15 mouse cellular contexts compared by ENCODE assay signal in genomic region chr1:130984441-130984840, GRCm38 (mm10). TPM values are rescaled to one million over a fixed set of nuclear protein-coding genes. Genes with fewer than 3 reads are reported as not detected.
DNase-seq lines count a peak whose midpoint lies in the region; ATAC-seq and TF ChIP-seq lines count a peak whose summit lies in the region.
"Had no signal": no experiment of that assay in that cellular context is flagged by ENCODE, and none has a peak within 500 bp of the region (broad histone marks: within the 10 kb centered on the region; RNA-seq: fewer than 3 reads in every experiment).

No protein-coding gene starts in this region.

- no peak overlapping the region for H3K9ac ChIP-seq in forebrain, postnatal 0 days
- H3K9ac ChIP-seq in ES-Bruce4 (ENCODE audit: low read depth, poor library complexity, severe bottlenecking) = no peak overlapping the region
- H3K9ac ChIP-seq in intestine, embryonic 15.5 days = no peak overlapping the region
- H3K9ac ChIP-seq: heart, embryonic 15.5 days; limb, embryonic 13.5 days had no signal

- H3K4me2 ChIP-seq in forebrain, postnatal 0 days (ENCODE audit: low read depth) = no peak overlapping the region
- H3K4me2 ChIP-seq in intestine, embryonic 15.5 days (replicated peaks) = no peak overlapping the region
- H3K4me2 ChIP-seq: heart, embryonic 15.5 days; limb, embryonic 13.5 days had no signal

- H3K4me1 ChIP-seq in forebrain, postnatal 0 days (ENCODE audit: insufficient read depth) = no peaks in the 10 kb centered on the region
- 0 out of 2 replicates have a peak, but pooled peaks cover 2% of the 10 kb centered on the region for H3K4me1 ChIP-seq in forebrain, embryonic 10.5 days
- no peaks in the 10 kb centered on the region for H3K4me1 ChIP-seq in ES-Bruce4 (ENCODE audit: control insufficient read depth, insufficient read depth, low read length)
- no peaks in the 10 kb centered on the region for H3K4me1 ChIP-seq in intestine, embryonic 15.5 days (replicated peaks)
- no peaks in the 10 kb centered on the region for H3K4me1 ChIP-seq in hindbrain, embryonic 10.5 days (replicated peaks)
- H3K4me1 ChIP-seq: heart, embryonic 15.5 days; limb, embryonic 13.5 days had no signal

- no peak for TF ChIP-seq EP300 in ES-Bruce4 (IDR thresholded peaks at IDR 0.05; ENCODE audit: insufficient read depth, low read depth, low read length)

- no peak overlapping the region for H3K27ac ChIP-seq in forebrain, postnatal 0 days (ENCODE audit: low read depth, low read length)
- H3K27ac ChIP-seq in forebrain, embryonic 10.5 days = no peak overlapping the region
- H3K27ac ChIP-seq in ES-Bruce4 (ENCODE audit: insufficient read depth, low read length) = no peak overlapping the region
- no peak overlapping the region for H3K27ac ChIP-seq in intestine, embryonic 15.5 days
- no peak overlapping the region for H3K27ac ChIP-seq in hindbrain, embryonic 10.5 days
- H3K27ac ChIP-seq: heart, embryonic 15.5 days; limb, embryonic 13.5 days had no signal

- H3K36me3 ChIP-seq in forebrain, postnatal 0 days (ENCODE audit: insufficient read depth) = no peaks in the 10 kb centered on the region
- H3K36me3 ChIP-seq in forebrain, embryonic 10.5 days (replicated peaks) = no peaks in the 10 kb centered on the region
- H3K36me3 ChIP-seq in ES-Bruce4 (ENCODE audit: control insufficient read depth, insufficient read depth, low read length, poor library complexity, severe bottlenecking) = no peaks in the 10 kb centered on the region
- H3K36me3 ChIP-seq in intestine, embryonic 15.5 days = no peaks in the 10 kb centered on the region
- H3K36me3 ChIP-seq in hindbrain, embryonic 10.5 days = no peaks in the 10 kb centered on the region
- H3K36me3 ChIP-seq: heart, embryonic 15.5 days; limb, embryonic 13.5 days had no signal

- TF ChIP-seq POLR2A in ES-Bruce4 (IDR thresholded peaks at IDR 0.05; ENCODE audit: insufficient read depth, low read length) = no peak

- ATAC-seq in forebrain, postnatal 0 days = no peak
- peak; percentile 63 for ATAC-seq in intestine, embryonic 15.5 days

- H3K4me3 ChIP-seq in forebrain, postnatal 0 days (ENCODE audit: low read depth, low read length) = no peak overlapping the region
- H3K4me3 ChIP-seq in forebrain, embryonic 10.5 days = no peak overlapping the region
- H3K4me3 ChIP-seq in ES-Bruce4 (ENCODE audit: low read depth, low read length) = no peak overlapping the region
- H3K4me3 ChIP-seq in intestine, embryonic 15.5 days (replicated peaks) = no peak overlapping the region
- H3K4me3 ChIP-seq in hindbrain, embryonic 10.5 days = no peak overlapping the region
- H3K4me3 ChIP-seq: heart, embryonic 15.5 days; limb, embryonic 13.5 days had no signal

- H3K27me3 ChIP-seq in forebrain, postnatal 0 days (ENCODE audit: insufficient read depth, low read length) = no peaks in the 10 kb centered on the region
- no peaks in the 10 kb centered on the region for H3K27me3 ChIP-seq in forebrain, embryonic 10.5 days (ENCODE audit: poor library complexity, severe bottlenecking)
- no peaks in the 10 kb centered on the region for H3K27me3 ChIP-seq in ES-Bruce4 (ENCODE audit: control insufficient read depth, insufficient read depth, low read length, poor library complexity, severe bottlenecking)
- H3K27me3 ChIP-seq in intestine, embryonic 15.5 days (replicated peaks) = no peaks in the 10 kb centered on the region
- H3K27me3 ChIP-seq in hindbrain, embryonic 10.5 days (ENCODE audit: insufficient read depth, poor library complexity, severe bottlenecking) = no peaks in the 10 kb centered on the region
- H3K27me3 ChIP-seq: heart, embryonic 15.5 days; limb, embryonic 13.5 days had no signal

- 57% methylated on average over 7 of the region's 7 CpGs for WGBS in forebrain, postnatal 0 days
- WGBS in forebrain, embryonic 10.5 days = 54% methylated on average over 7 of the region's 7 CpGs
- WGBS in intestine, embryonic 15.5 days = 54% methylated on average over 7 of the region's 7 CpGs
- WGBS in hindbrain, embryonic 10.5 days = 68% methylated on average over 7 of the region's 7 CpGs

- DNase-seq in forebrain, postnatal 0 days = no peak
- DNase-seq in forebrain, embryonic 10.5 days (ENCODE audit: extremely low spot score, low spot score) = no peak
- peak; percentile 12 for DNase-seq in layer of hippocampus, adult 9-11 months
- no peak for DNase-seq in layer of hippocampus, postnatal 14 days (ENCODE audit: low spot score in 2 of 2)
- DNase-seq in thymus, postnatal 0 days (ENCODE audit: low spot score) = no peak
- no peak for DNase-seq in hindbrain, embryonic 10.5 days (ENCODE audit: low spot score)
- DNase-seq: cerebellum, adult 11-12 months had no signal

- 0 out of 2 replicates have a peak, but pooled peaks have one; percentile 4 for TF ChIP-seq CTCF in forebrain, postnatal 0 days (IDR thresholded peaks at IDR 0.05; ENCODE audit: low read depth)
- TF ChIP-seq CTCF in ES-Bruce4 (IDR thresholded peaks at IDR 0.05; ENCODE audit: low read depth, low read length) = peak; percentile 26

- no peaks in the 10 kb centered on the region for H3K9me3 ChIP-seq in forebrain, postnatal 0 days (ENCODE audit: low read length)
- H3K9me3 ChIP-seq in forebrain, embryonic 10.5 days = no peaks in the 10 kb centered on the region
- no peaks in the 10 kb centered on the region for H3K9me3 ChIP-seq in ES-Bruce4 (replicated peaks; ENCODE audit: control insufficient read depth, insufficient read depth, low read length, poor library complexity, severe bottlenecking)
- no peaks in the 10 kb centered on the region for H3K9me3 ChIP-seq in intestine, embryonic 15.5 days
- no peaks in the 10 kb centered on the region for H3K9me3 ChIP-seq in hindbrain, embryonic 10.5 days
- H3K9me3 ChIP-seq: heart, embryonic 15.5 days; limb, embryonic 13.5 days had no signal

RNA-seq across cellular contexts. Expression of gene Il10, which starts 35.2 kb away (rescaled TPM):
- 0.15 TPM in 1 of 2 replicates, not detected in the other for total RNA-seq in forebrain, postnatal 0 days (2014; rRNA removed)
- not detected in 2 replicates for polyA plus RNA-seq in forebrain, postnatal 0 days (2015; fragmentation: Nextera tagmentation; extraction: Ambion mirVana)
- polyA plus RNA-seq in forebrain, embryonic 10.5 days (2016; fragmentation: Nextera tagmentation; extraction: Ambion mirVana) = not detected in 2 replicates
- not detected for total RNA-seq in layer of hippocampus, postnatal 14 days (2021)
- not detected in 2 replicates for polyA plus RNA-seq in ES-Bruce4 (2011; ENCODE audit: insufficient read depth, insufficient read length, low read depth, missing spikeins)
- polyA plus RNA-seq in intestine, embryonic 15.5 days (2015; fragmentation: Nextera tagmentation; extraction: Ambion mirVana) = not detected in 2 replicates
- polyA plus RNA-seq in thymus, postnatal 0 days (2015; fragmentation: Nextera tagmentation; extraction: Ambion mirVana) = 0.57 TPM in 2 replicates
- not detected in 2 replicates for polyA plus RNA-seq in hindbrain, embryonic 10.5 days (2016; fragmentation: Nextera tagmentation; extraction: Ambion mirVana)
- total RNA-seq: megakaryocyte, adult 5-6 weeks had no signal
- polyA plus RNA-seq: heart, embryonic 15.5 days; kidney, embryonic 14.5 days had no signal

RNA-seq across cellular contexts. Expression of gene Il19, which starts 44.5 kb away (rescaled TPM):
- not detected in 2 replicates for total RNA-seq in forebrain, postnatal 0 days (2014; rRNA removed)
- polyA plus RNA-seq in forebrain, postnatal 0 days (2015; fragmentation: Nextera tagmentation; extraction: Ambion mirVana) = not detected in 2 replicates
- not detected in 2 replicates for polyA plus RNA-seq in forebrain, embryonic 10.5 days (2016; fragmentation: Nextera tagmentation; extraction: Ambion mirVana)
- total RNA-seq in layer of hippocampus, postnatal 14 days (2021) = not detected
- polyA plus RNA-seq in ES-Bruce4 (2011; ENCODE audit: insufficient read depth, insufficient read length, low read depth, missing spikeins) = not detected in 2 replicates
- 0.20 and 0.33 TPM in 2 replicates for polyA plus RNA-seq in intestine, embryonic 15.5 days (2015; fragmentation: Nextera tagmentation; extraction: Ambion mirVana)
- polyA plus RNA-seq in thymus, postnatal 0 days (2015; fragmentation: Nextera tagmentation; extraction: Ambion mirVana) = 0.18 TPM in 1 of 2 replicates, not detected in the other
- not detected in 2 replicates for polyA plus RNA-seq in hindbrain, embryonic 10.5 days (2016; fragmentation: Nextera tagmentation; extraction: Ambion mirVana)
- total RNA-seq: megakaryocyte, adult 5-6 weeks had no signal
- polyA plus RNA-seq: heart, embryonic 15.5 days; limb, embryonic 13.5 days; stomach, embryonic 14.5 days; urinary bladder, adult 2 months had no signal
